ENCODE assay signal across 8 mouse cellular contexts in genomic region chr3:115815168-115815567, GRCm38 (mm10).
DNase-seq lines count a peak whose midpoint lies in the region; ATAC-seq and TF ChIP-seq lines count a peak whose summit lies in the region.

No protein-coding gene starts in this region.

- no peaks in the 10 kb centered on the region for H3K9me3 ChIP-seq in lung, embryonic 14.5 days (ENCODE audit: low read depth, low read length)
- H3K9me3 ChIP-seq in midbrain, embryonic 11.5 days (ENCODE audit: control insufficient read depth, low read length) = no peaks in the 10 kb centered on the region

- peak; percentile 65 for ATAC-seq in lung, embryonic 14.5 days (ENCODE audit: insufficient read depth)
- ATAC-seq in midbrain, embryonic 11.5 days (ENCODE audit: low FRiP score) = no peak

- no peak for TF ChIP-seq CTCF in lung, embryonic 14.5 days (IDR thresholded peaks at IDR 0.05; ENCODE audit: low read depth)

- no peak overlapping the region for H3K9ac ChIP-seq in lung, embryonic 14.5 days
- no peak overlapping the region for H3K9ac ChIP-seq in midbrain, embryonic 11.5 days (ENCODE audit: low read length)

- H3K27me3 ChIP-seq in lung, embryonic 14.5 days (ENCODE audit: insufficient read depth, low read length) = no peaks in the 10 kb centered on the region
- H3K27me3 ChIP-seq in midbrain, embryonic 11.5 days (ENCODE audit: control insufficient read depth, insufficient read depth, low read length) = no peaks in the 10 kb centered on the region

- peak overlapping the region; percentile 41; the same call in 1 of the 2 replicates for H3K4me2 ChIP-seq in lung, embryonic 14.5 days
- no peak overlapping the region for H3K4me2 ChIP-seq in midbrain, embryonic 11.5 days

- peak overlapping the region; percentile 86 for H3K27ac ChIP-seq in lung, embryonic 14.5 days (ENCODE audit: low read depth)
- H3K27ac ChIP-seq in midbrain, embryonic 11.5 days (ENCODE audit: low read depth, low read length) = no peak overlapping the region

- H3K4me3 ChIP-seq in lung, embryonic 14.5 days (ENCODE audit: low read depth, low read length) = no peak overlapping the region
- no peak overlapping the region for H3K4me3 ChIP-seq in midbrain, embryonic 11.5 days (ENCODE audit: low read depth, low read length)

- intact Hi-C loops in heart, postnatal 25 days (cut with DNase I) = no loop called here

- DNase-seq in thymus, postnatal 14 days = peak; percentile 24
- no peak for DNase-seq in thymus, postnatal 10 days (ENCODE audit: low spot score in 2 of 2)
- peak; percentile 20 for DNase-seq in heart, postnatal 25 days (ENCODE audit: low spot score)
- DNase-seq in lung, embryonic 14.5 days = peak; percentile 46
- DNase-seq in midbrain, embryonic 11.5 days (ENCODE audit: low spot score, missing footprints) = no peak
- DNase-seq in layer of hippocampus, postnatal 10 days (ENCODE audit: low spot score in 2 of 2) = no peak
- no peak for DNase-seq in embryo, embryonic 9.5 days (ENCODE audit: extremely low spot score)
- no peak for DNase-seq in layer of hippocampus, postnatal 25 days (ENCODE audit: extremely low spot score in 1 of 2, low spot score in 1 of 2)

- WGBS in lung, embryonic 14.5 days = 19% methylated on average over 4 of the region's 4 CpGs
- WGBS in midbrain, embryonic 11.5 days = 79% methylated on average over 4 of the region's 4 CpGs

- no peaks in the 10 kb centered on the region for H3K36me3 ChIP-seq in lung, embryonic 14.5 days (ENCODE audit: insufficient read depth)
- no peaks in the 10 kb centered on the region for H3K36me3 ChIP-seq in midbrain, embryonic 11.5 days (ENCODE audit: control insufficient read depth, insufficient read depth, low read length)

- H3K4me1 ChIP-seq in lung, embryonic 14.5 days (ENCODE audit: insufficient read depth) = 0 out of 2 replicates have a peak, but pooled peaks cover 5% of the 10 kb centered on the region
- no peaks in the 10 kb centered on the region for H3K4me1 ChIP-seq in midbrain, embryonic 11.5 days (ENCODE audit: control insufficient read depth, insufficient read depth, low read length)

Comparison
In these comparisons a context has a peak if more than half of its experiments do, and no peak if none do; other contexts are left out.
1. DNase-seq: peak in thymus, postnatal 14 days (single experiment), heart, postnatal 25 days (single experiment) and lung, embryonic 14.5 days (single experiment); none in thymus, postnatal 10 days (0 of 2), midbrain, embryonic 11.5 days (single experiment), layer of hippocampus, postnatal 10 days (0 of 2), embryo, embryonic 9.5 days (single experiment) and layer of hippocampus, postnatal 25 days (0 of 2).